Mouse (Mus musculus) 3T3-L1 (cell line): ENCODE data around the gene Il34.
A peak's percentile ranks its signal among the peaks of the same experiment; 100 is the strongest.

Source experiments
- DNase-seq: peaks from one replicate; pipeline ENCODE4 v3.0.0-alpha.2; 2015; ENCODE audit warnings: low read depth, low spot score

Gene Il34

GRCm38 (mm10) chr8:110805669-110806068, at the start of gene Il34:
TSS of gene Il34 (minus strand) at chr8:110805924.
- DNase-seq = no peak

DNA sequence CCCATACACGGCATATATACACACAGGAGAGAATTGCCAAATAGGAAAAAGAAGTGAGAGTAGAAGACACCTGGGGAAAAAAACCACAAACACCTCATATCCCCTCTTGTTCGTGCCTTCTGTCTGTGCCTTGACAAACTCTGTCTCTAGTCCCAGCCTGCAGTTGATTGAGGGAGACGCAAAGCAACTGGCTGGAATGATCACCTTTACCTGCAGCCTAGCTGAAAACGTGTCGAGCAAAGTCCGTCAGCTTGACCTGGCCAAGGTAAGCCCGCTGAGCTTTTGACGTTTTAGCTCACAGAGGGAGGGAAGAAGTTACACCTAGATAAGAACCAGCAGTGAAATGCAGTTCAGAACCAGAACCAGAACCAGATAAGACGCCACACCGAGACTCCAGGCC, 45.5 kb upstream of the Il34 start:
- DNase-seq = no peak

DNA sequence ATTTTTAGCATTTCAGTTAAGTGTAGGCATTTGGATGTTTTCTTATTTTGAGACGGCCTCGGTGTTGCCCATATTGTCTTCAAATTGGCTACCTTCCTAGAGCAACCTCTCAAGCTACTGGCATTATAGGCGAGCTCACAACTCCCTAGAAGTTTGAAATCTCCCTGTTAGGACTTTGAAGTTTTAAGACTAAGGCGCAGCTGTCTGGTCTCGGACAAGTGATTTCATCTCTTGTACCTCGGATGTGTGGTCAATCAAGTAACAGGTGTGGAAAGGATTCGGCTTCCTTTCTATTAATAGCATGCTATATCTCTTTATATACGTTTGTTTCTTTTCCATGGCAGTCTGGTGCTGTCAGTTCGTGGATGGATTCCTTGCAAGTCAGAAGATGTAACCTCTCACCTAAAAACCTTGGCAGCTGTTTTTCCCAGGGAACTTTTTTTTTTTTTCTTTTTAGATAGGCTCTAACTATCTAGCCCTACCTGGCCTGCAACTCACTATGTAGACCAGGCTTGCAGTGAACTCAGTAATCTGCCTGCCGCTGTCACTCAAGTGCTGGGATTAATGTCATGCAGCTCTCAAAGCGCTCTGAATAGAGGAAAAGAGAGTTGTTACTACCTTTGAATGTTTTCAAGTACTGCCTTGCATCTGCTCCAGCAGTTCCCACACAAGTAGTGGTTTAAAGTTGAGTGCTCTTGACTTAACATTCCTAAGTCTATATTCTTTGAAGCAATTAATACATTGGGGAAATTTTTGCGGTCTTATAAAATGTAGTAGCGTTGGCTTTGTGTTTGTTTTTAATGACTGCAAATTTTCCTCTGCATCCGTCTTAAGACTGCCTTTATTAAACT, 42.1 kb upstream of the Il34 start:
- DNase-seq = no peak

- DNase-seq = no peak
Measured at GRCm38 (mm10) chr8:110847171-110847549, 41.4 kb upstream of the Il34 start.

DNA sequence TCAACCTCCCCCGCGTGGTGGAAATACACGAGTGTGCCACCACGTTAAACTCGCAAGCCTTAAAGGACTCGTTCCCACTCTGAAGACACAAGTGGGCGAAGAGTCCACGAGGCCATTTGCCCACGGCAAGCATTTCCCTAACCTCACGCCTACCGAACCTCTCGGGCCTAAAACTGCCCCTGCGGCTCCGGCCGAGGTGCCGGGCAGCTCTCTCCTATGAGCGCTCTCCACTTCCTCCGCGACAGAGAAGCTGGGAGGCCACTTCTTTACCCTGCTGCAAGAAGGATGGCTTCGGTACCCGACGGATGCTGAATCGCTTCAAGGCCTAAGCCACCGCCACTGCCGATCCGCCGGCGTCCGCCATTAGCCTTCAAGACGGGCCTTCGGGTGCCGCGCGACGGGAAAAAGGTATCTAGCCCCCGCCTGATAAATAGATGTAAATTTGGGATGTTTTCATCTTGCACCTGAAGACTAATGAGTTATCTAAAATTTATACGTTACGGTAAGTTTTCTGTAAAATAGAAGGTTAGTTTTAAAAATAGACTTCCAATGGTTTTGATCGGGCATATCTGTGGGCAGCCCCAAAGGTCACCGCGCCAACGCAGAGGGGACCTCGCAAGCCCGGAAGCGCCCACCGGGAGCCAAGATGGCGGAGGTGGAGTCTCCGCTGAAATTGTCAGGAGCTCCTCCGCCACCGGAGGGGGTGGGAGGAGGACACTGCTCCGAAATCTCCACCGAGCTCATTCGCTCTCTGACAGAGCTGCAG, 40.9 kb upstream of the Il34 start, which contains the start of the genes Cog4 and Sf3b3:
TSS of gene Cog4 (plus strand) at position 196 of the 766 bp plus-strand sequence.
TSS of gene Sf3b3 (minus strand) at position 383 of the 766 bp plus-strand sequence.
- peak; percentile 94 for DNase-seq

DNA sequence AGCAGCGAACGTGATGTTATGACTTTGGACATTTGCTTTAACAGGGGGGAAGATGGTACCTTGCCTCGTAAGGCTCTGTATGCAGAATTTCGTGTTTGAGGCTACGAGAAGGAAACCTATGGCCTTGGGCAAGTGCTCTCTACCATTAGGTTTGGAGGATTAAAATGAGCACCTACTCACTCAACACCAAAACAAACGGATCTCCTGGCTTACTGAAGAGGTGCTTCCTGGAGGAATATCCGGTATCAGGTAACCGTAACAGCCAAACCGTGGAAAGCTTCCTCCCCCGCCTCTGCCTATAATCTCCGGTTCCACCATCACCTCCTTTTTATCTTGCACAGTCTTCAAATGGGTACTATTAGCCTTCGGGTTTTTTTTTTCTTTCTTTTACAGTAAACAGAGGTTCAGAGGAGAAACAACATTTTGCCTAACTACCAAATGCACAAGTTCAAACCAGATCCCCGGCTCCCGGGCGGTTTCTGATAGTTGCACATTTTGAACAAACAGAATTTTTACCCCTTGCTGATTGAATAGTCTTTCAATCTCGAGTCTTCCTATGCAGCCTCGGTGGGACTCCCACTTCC, 40.2 kb upstream of the Il34 start:
- peak; percentile 63 for DNase-seq

- peak; percentile 60 for DNase-seq
Measured at GRCm38 (mm10) chr8:110844941-110845340, 39.2 kb upstream of the Il34 start.

GRCm38 (mm10) chr8:110843207-110843606, 37.5 kb upstream of the Il34 start:
- no peak for DNase-seq

DNA sequence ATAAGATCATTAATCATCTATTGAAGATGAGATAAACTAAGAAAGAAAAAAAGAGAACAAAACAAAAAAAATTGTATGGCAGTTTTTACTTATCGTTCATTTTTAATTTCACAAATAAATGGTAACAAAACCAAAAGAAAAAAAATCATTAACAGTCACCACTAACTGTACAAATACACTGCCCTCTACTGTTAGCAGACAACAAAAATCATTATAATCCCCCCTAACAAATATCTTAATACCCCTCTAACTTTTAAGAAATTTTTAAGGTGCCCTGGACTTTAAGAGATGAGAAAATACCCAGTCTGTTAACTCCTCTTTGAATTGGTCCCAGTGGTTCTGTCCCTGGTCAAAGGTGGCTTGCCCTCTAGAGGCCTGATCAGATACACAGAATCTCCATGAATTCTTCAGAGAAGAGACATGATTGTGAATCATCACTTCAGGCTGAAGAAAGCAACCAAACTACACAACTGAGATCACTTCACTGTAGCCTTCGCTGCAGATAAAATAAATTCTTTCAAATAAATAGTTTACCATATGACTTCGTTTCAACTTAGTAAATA, 36.4 kb upstream of the Il34 start:
- DNase-seq = peak; percentile 68

- DNase-seq = peak; percentile 64
Measured at GRCm38 (mm10) chr8:110831956-110832355, 26.2 kb upstream of the Il34 start.

- DNase-seq = peak; percentile 74
Measured at GRCm38 (mm10) chr8:110828511-110828910, 22.8 kb upstream of the Il34 start.

DNA sequence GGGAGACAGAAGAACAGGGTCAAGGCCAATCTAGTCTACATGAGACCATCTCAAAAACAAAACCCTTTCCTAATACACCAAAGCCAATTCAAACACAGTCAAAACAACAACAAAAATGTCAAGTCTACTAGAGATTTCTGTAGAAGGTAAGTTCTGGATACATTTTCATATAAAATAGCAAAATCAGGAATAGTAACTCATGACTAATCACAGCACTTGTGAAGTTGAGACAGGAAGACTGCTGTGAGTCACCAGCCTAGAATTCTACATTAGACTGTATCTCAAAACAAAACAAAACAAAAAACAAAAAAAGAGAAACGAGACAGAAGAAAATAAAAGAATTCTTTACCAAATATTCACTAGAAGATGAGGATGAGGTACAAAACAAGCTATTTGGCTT, 19.1 kb upstream of the Il34 start:
- DNase-seq = peak; percentile 91

DNA sequence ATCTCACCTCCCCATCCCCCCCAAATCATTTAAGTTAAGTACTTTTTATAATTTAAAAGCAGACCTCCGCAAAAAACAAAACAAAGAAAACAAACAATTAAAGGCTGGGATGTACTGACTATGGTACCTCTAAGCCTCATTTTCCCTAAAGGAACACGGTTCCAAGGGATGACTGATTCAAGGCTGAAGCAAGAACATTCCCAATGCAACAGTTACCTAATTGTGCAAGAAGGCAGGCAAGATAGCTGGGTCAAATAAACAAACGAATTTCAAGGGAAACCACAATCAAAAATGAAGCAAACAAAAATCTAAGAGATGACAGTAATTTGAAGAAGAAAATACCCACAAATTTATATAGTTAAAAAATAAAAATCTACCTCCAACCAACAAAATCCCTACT, 16.2 kb upstream of the Il34 start:
- no peak for DNase-seq

- no peak for DNase-seq
Measured at GRCm38 (mm10) chr8:110820257-110820656, 14.5 kb upstream of the Il34 start.

DNA sequence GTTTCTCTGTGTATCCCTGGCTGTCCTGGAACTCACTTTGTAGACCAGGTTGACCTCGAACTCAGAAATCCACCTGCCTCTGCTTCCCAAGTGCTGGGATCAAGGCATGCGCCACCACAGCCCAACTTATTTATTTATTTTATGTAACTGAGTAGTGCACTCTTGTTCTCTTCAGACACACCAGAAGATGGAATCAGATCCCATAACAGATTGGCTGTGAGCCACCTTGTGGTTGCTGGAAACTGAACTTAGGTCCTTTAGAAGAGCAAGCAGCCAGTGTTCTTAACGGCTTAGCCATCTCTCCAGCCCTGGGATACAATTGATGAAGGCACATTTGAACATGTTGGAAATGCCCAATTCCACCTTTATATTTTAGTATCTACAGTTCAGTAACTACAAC, 12.9 kb upstream of the Il34 start:
- peak; percentile 91 for DNase-seq

DNA sequence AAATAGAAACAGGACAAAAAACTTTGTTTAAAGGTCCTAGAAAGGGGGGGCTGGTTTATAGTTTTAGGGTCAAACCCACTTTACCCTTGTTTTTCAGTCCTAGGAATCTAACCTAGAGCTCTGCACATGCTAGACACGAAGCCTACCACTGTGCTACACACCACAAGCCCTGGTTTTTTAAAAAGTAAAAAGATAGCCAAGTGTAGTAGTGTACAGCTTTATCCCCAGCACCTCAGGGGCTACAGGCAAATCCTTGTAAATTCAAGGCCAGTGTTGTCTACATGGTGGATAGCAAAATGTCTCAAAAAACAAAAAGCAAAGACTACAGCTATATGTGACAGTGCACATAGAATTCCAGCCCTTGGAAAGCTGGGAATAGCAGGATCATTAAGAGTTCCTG, 11.3 kb upstream of the Il34 start:
- no peak for DNase-seq

DNA sequence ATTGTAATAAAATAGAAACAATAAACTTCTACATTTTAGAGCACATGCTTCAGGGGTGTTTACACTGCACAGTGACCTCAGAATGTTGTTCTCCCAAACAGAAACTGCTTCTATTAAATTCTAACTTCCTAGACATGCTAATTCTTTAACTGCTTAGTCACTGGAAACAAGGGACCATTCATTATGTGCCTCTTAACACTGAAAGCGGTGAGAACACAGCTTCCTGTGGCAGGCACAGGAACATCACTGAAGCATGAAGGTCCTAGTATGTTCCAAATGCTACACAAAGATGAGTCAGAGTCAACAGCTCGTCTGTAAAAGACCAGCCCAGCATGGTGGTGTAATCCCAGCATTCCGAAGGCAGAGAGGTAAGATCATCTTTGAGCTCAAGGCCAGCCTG, 9.6 kb upstream of the Il34 start:
- peak; percentile 96 for DNase-seq

DNA sequence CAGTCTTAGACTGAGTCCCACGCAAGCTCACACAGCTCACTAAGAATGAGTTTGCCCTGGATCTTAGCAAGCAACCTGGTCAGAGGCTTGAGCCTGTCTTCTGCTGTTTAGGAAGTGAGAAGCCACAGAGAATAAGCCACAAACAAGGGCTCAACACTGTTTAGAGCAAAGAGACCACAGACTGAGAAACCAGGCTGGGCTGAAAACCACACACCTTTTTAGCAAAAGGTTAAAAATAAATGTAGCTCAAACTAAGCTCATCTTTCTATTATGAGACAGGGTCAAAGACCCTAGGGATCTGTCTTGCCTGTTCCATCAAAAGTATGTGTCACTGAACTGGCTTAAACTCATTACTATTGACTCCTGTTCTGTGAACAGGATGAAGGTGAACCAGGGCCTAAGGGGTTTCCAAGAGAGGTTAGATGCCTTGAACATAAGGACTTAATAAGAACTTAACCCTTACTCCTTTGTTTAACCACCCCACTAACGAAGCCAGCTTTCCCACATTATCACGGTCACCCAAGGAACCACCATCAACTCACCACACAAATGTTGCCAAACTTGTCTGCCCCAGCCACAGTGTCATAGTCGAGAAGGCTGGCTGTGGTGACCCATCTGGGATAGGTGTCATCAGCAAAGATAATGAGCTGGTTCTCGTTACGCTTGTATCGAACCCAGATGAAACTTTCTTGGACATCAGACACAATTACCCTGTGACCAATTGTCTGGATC, 7.5 kb upstream of the Il34 start:
- no peak for DNase-seq

DNA sequence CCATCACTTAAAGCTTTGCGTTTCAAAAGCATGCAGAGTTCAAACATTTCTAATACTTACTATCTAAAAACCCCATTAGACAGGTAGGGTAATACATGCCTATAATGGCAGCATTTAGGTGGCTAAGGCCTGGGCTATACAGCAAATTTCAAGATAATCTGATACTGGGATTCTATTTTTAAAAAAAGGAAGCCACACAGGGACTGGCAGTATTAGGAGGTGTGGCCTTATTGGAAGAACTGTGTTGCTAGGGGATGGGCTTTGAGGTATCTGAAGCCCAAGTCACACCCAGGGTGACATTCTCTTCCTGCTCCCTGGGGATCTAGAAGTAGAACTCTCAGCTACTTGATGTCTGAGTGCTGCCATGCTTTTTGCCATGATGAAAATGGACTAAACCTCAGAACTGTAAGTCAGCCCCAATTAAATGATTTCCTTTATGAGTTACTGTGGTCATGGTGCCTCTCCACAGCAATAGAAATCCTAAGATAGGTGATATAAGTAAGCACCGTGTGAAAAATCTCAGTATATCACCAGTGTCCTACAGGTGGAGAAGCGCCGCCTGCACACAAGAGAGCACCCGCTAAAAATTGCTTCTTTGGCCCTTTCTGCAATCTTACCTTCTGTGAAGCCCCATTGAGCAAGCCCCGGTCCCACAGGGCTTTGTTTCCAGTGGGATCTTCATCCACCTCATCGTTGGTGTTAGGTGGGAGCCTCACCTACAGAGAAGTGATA, 6.8 kb upstream of the Il34 start:
- DNase-seq = no peak

GRCm38 (mm10) chr8:110811793-110812192, 6.1 kb upstream of the Il34 start:
- peak; percentile 54 for DNase-seq

GRCm38 (mm10) chr8:110811116-110811515, 5.4 kb upstream of the Il34 start:
- DNase-seq = peak; percentile 90
